Mouse (Mus musculus) myocyte (in vitro differentiated cells): ENCODE data around the gene Ube2d2b. TPM values are rescaled to one million over a fixed set of nuclear protein-coding genes. Genes with fewer than 3 reads are reported as not detected.

Source experiments
- H3K27me3 ChIP-seq: one replicate; pipeline ENCODE4 v1.6.1; 2011; ENCODE audit not compliant: control insufficient read depth, insufficient read depth, insufficient read length
- H3K36me3 ChIP-seq: one replicate; pipeline ENCODE4 v1.6.1; 2011; ENCODE audit not compliant: control insufficient read depth, insufficient read depth
- H3K4me2 ChIP-seq: one replicate; pipeline ENCODE4 v1.6.1; 2011; ENCODE audit warnings: low read depth, control low read depth
- H3K4me3 ChIP-seq: one replicate; pipeline ENCODE4 v1.5.1; 2011; ENCODE audit warnings: mild to moderate bottlenecking, control low read depth, moderate library complexity
- H3K79me2 ChIP-seq: one replicate; pipeline ENCODE4 v1.6.1; 2011; ENCODE audit not compliant: control insufficient read depth, insufficient read depth
- H3ac ChIP-seq: one replicate; pipeline ENCODE4 v1.6.1; 2011; ENCODE audit not compliant: control insufficient read depth, insufficient read length
- CEBPB ChIP-seq: IDR thresholded peaks from 2 replicates; pipeline ENCODE4 v1.6.1; 2011; ENCODE audit warnings: mild to moderate bottlenecking, moderate library complexity; ENCODE audit not compliant: poor library complexity, insufficient read depth, severe bottlenecking
- E2F4 ChIP-seq: IDR thresholded peaks from one replicate; pipeline ENCODE4 v1.6.1; 2011; ENCODE audit warnings: mild to moderate bottlenecking, control low read depth, moderate library complexity; ENCODE audit not compliant: insufficient read depth
- MAX ChIP-seq: IDR thresholded peaks from one replicate; pipeline ENCODE4 v1.6.1; 2011; ENCODE audit warnings: low read depth, mild to moderate bottlenecking, control low read depth
- MYOD1 ChIP-seq, 3 experiments: IDR thresholded peaks; one replicate each; pipeline ENCODE4 v1.6.1; 2011; ENCODE audit warnings: control low read depth in 2 of 3, low read depth in 2 of 3, mild to moderate bottlenecking in 2 of 3, moderate library complexity in 1 of 3; ENCODE audit not compliant: insufficient read length in 2 of 3, control insufficient read depth in 1 of 3
- MYOG ChIP-seq, 3 experiments: IDR thresholded peaks; one replicate each; pipeline ENCODE4 v1.6.1; 2011; ENCODE audit warnings: control low read depth in 2 of 3, low read depth in 2 of 3, mild to moderate bottlenecking in 2 of 3; ENCODE audit not compliant: insufficient read length in 2 of 3, control insufficient read depth in 1 of 3, insufficient read depth in 1 of 3
- POLR2A ChIP-seq: IDR thresholded peaks from one replicate; pipeline ENCODE4 v1.6.1; 2011; ENCODE audit warnings: low read depth, mild to moderate bottlenecking, control low read depth, moderate library complexity; ENCODE audit not compliant: insufficient read length
- POLR2AphosphoS2 ChIP-seq: IDR thresholded peaks from one replicate; pipeline ENCODE4 v1.6.1; 2011; ENCODE audit warnings: low read depth, control low read depth; ENCODE audit not compliant: insufficient read length
- REST ChIP-seq: IDR thresholded peaks from one replicate; pipeline ENCODE4 v1.6.1; 2011; ENCODE audit warnings: mild to moderate bottlenecking, control low read depth, moderate library complexity; ENCODE audit not compliant: insufficient read depth, insufficient read length
- SRF ChIP-seq: IDR thresholded peaks from one replicate; pipeline ENCODE4 v1.6.1; 2011; ENCODE audit warnings: low read depth; ENCODE audit not compliant: control insufficient read depth, insufficient read length
- TCF12 ChIP-seq: IDR thresholded peaks from one replicate; pipeline ENCODE4 v1.6.1; 2011; ENCODE audit warnings: mild to moderate bottlenecking, control low read depth; ENCODE audit not compliant: poor library complexity, insufficient read depth, severe bottlenecking
- TCF3 ChIP-seq: IDR thresholded peaks from one replicate; pipeline ENCODE4 v1.6.1; 2011; ENCODE audit warnings: low read depth, control low read depth; ENCODE audit not compliant: insufficient read length
- USF1 ChIP-seq: IDR thresholded peaks from one replicate; pipeline ENCODE4 v1.6.1; 2011; ENCODE audit warnings: low read depth, mild to moderate bottlenecking, control low read depth, moderate library complexity
- polyA plus RNA-seq: library from polyadenylated mRNA; unstranded; fragments of >200 nt; fragmentation: generic; extraction: Trizol; gene quantifications from one replicate; pipeline ENCODE4 v1.2.1, GENCODE M21; 2012; ENCODE audit warnings: missing spikeins

The Ube2d2b gene
- polyA plus RNA-seq, 1 experiment: 0.02 TPM

DNA sequence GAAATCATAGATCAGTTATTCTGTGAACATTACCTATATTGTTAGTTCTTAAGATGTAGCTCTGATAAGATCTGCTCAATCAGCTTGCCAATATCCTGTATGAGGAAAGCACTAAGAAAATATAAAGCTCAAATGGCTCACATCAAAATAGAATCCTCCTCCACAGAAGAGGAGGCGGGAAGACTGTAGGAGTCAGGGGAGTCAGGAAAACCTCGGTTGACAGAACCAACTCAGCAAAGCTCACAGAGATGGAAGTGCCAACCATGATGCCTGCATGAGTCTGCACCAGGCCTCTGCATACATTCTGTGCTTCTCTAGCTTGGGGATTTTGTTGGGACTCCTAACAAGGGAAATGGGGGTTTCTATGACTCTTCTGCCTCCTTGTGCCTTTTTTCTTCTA is 28.7 kb upstream of the Ube2d2b start:
- Histone ChIP-seq H3K4me3 (no peak overlapping the region), H3K79me2 (no peaks in the 10 kb centered on the region), H3K27me3 (no peaks in the 10 kb centered on the region), H3K4me2 (no peak overlapping the region), H3K36me3 (peaks cover 19% of the 10 kb centered on the region), H3ac (no peak overlapping the region)
- TF ChIP-seq REST (no peak), TCF12 (no peak), POLR2A (no peak), MYOG (IDR thresholded peaks at IDR 0.05; ENCODE audit: control insufficient read depth in 1 of 3, insufficient read depth in 1 of 3, insufficient read length in 2 of 3, low read depth in 2 of 3) (no peak), TCF3 (no peak), POLR2AphosphoS2 (no peak), SRF (no peak), E2F4 (no peak), MAX (no peak), USF1 (no peak), MYOD1 (IDR thresholded peaks at IDR 0.05; ENCODE audit: control insufficient read depth in 1 of 3, insufficient read length in 2 of 3, low read depth in 2 of 3) (no peak), CEBPB (no peak)

DNA sequence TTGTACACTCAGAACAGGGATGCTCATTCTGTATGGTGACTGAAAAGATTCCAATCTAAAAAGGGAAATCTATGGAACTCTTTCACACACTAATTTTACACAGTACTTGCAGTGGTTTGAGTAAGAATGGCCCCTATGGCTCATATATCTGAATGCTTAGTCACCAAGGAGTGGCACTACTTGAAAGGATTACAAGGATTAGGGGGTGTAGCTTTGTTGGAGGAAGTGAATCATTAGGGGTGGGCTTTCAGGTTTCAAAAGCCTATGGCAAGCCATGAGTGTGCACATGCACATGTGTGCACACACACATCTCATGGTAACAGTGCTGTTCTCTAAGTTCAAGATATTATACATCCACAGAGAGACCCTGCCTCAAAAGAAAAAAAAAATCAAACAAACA is 27.3 kb upstream of the Ube2d2b start:
- no peak overlapping the region for H3K4me2 ChIP-seq
- no peak overlapping the region for H3K4me3 ChIP-seq
- H3K27me3 ChIP-seq: no peaks in the 10 kb centered on the region
- H3K36me3 ChIP-seq: peaks cover 13% of the 10 kb centered on the region
- H3ac ChIP-seq: no peak overlapping the region
- no peak for TF ChIP-seq E2F4
- TF ChIP-seq SRF: no peak
- TF ChIP-seq TCF3: no peak
- no peak for TF ChIP-seq MAX
- TF ChIP-seq MYOG (IDR thresholded peaks at IDR 0.05; ENCODE audit: control insufficient read depth in 1 of 3, insufficient read depth in 1 of 3, insufficient read length in 2 of 3, low read depth in 2 of 3): no peak
- TF ChIP-seq POLR2A: no peak
- no peak for TF ChIP-seq MYOD1 (IDR thresholded peaks at IDR 0.05; ENCODE audit: control insufficient read depth in 1 of 3, insufficient read length in 2 of 3, low read depth in 2 of 3)
- TF ChIP-seq USF1: no peak
- TF ChIP-seq CEBPB: no peak
- H3K79me2 ChIP-seq: no peaks in the 10 kb centered on the region

DNA sequence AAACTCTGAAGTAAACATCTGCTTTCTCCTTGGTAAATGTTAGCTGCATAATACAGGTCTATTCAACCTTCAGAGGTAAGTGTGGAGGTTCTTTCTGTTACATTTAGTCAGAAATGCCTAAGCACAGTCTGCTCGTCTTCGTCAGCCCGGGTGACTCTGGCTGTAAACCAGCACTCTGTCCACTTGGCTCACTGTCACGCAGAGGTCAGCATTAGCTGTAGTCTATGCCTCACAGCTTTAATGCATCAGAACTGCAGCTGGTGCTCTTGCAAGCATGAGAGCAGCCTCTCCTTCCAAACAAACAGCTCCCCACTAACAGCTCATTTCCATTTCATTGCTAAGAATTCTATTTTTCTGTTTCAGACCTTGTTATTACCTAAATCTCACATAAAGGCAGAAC is 22.4 kb upstream of the Ube2d2b start:
- H3K4me3 ChIP-seq: no peak overlapping the region
- H3K27me3 ChIP-seq: no peaks in the 10 kb centered on the region

DNA sequence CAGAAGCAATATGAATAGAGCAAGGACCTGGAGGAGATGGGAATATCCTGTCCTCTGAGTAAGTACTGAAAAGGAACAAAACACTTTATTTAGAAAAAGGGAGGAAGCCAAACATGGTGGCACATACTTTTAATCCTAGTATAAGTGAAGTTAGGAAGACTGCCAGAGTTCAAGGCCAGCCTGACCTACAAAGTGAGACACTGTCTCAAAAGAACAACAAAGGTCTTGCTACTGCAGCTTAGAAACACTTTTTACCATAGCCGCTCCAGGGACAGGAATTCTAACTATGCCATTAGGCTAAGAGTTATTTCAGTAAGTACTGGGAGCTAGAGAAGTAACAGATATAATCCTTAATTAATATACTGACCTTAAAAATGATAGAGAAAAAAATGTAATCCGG is 15.2 kb upstream of the Ube2d2b start:
- H3K79me2 ChIP-seq: no peaks in the 10 kb centered on the region
- no peak overlapping the region for H3K4me2 ChIP-seq
- no peak overlapping the region for H3K4me3 ChIP-seq
- H3K36me3 ChIP-seq: peaks cover 20% of the 10 kb centered on the region
- TF ChIP-seq MAX (no peak), E2F4 (no peak), USF1 (no peak), TCF3 (no peak)
- no peaks in the 10 kb centered on the region for H3K27me3 ChIP-seq
- H3ac ChIP-seq: no peak overlapping the region

More for the DNA sequence above, 22.4 kb upstream of the Ube2d2b start:
- Histone ChIP-seq H3K36me3 (peaks cover 16% of the 10 kb centered on the region), H3ac (no peak overlapping the region), H3K79me2 (no peaks in the 10 kb centered on the region), H3K4me2 (no peak overlapping the region)
- TF ChIP-seq MYOG (IDR thresholded peaks at IDR 0.05; ENCODE audit: control insufficient read depth in 1 of 3, insufficient read depth in 1 of 3, insufficient read length in 2 of 3, low read depth in 2 of 3) (no peak), E2F4 (no peak), SRF (no peak), CEBPB (no peak), TCF3 (no peak), MYOD1 (IDR thresholded peaks at IDR 0.05; ENCODE audit: control insufficient read depth in 1 of 3, insufficient read length in 2 of 3, low read depth in 2 of 3) (no peak), USF1 (no peak), REST (no peak), POLR2A (no peak), TCF12 (no peak), MAX (no peak), POLR2AphosphoS2 (no peak)

DNA sequence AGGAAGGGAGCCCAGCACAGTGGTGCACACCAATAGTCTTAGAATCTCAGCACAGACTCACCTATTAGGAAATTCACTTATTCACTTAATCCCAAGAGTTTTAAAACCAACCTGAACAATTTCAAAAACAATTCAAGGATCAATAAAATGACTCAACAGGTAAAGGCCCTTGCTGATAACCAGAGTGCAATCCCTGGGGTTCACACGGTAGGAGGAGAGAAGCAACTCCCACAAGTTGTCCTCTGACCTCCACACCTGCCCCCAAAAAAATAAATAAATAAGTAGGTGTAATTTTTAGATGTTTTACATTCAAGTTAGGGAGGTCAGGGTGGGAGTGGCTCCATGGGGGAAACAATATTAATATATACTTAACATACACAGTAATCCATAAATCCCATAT is 7.4 kb upstream of the Ube2d2b start:
- TF ChIP-seq MYOD1 (IDR thresholded peaks at IDR 0.05; ENCODE audit: control insufficient read depth in 1 of 3, insufficient read length in 2 of 3, low read depth in 2 of 3): no peak
- no peak for TF ChIP-seq TCF12
- no peaks in the 10 kb centered on the region for H3K36me3 ChIP-seq
- H3K79me2 ChIP-seq: peaks cover 20% of the 10 kb centered on the region
- no peaks in the 10 kb centered on the region for H3K27me3 ChIP-seq
- no peak overlapping the region for H3ac ChIP-seq
- H3K4me3 ChIP-seq: no peak overlapping the region
- H3K4me2 ChIP-seq: no peak overlapping the region
